Mouse (Mus musculus) MEL-GATA-1-ER (cell line): ENCODE measurements around the gene Tes.

Experiments used
- DNase-seq: peaks from one replicate; pipeline ENCODE4 v3.0.0-alpha.2; 2012; ENCODE audit warnings: low read depth; ENCODE audit errors: extremely low read depth

Tes gene

GRCm38 (mm10) chr6:17152551-17152950 lies 87.6 kb downstream of the Tes start:
- no peak for DNase-seq
